Mouse (Mus musculus): ENCODE data around the gene Pax8.
A peak's percentile ranks its signal among the peaks of the same experiment; 100 is the strongest.

Gene Pax8

DNA sequence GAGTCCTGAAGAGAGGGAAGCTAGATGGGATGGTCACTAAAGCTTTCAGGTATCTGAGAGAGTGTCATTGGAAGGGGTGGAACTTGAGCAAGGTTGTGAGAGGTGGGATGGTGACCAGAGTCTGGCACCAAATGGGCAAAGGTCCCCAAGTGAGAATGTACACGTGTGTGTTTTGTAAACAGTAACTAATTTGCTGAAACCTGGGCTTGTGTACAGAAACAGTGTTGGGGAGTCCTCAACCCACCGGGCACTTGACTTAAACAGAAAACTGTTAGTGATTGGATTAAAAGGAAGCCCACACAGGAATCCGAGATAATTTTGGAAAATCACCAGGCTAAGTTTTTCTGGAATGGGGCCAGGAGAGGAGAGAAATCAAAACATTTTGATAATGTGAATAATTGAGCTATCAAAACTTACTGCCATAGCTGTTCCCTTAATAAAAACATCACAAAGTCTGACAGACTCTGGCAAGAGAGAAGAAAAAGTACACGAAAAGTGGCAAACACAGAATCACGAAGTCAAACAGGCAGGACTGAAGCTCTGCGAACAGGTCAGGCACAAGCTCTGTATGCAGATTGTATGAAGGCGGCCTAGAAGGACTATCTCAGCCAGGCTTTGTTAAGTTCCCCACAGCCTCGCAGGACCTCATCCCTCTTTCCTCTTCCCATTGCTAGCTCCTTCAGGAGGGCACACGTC, 15.1 kb downstream of the Pax8 start:
- DNase-seq: no peak

DNA sequence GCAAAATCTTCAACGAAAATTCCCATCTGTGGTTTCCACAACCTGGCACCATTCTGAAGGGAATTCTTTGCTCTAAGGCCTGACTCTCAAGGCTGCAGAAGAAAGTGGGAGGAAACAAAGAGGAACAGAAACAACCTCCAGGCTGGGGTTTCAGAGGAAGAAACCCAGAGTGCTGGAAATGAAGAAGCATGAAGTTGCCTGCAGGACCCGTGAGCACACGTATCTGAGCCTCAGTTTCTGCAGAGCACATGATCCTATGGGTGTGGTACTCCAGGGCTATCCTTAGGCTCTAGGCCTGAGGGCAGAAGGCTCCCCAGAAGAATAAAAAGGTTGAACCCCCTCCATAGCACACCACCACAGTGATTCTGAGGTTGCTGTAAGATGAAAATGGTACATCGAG, 18.6 kb downstream of the Pax8 start:
- no peak for DNase-seq

DNA sequence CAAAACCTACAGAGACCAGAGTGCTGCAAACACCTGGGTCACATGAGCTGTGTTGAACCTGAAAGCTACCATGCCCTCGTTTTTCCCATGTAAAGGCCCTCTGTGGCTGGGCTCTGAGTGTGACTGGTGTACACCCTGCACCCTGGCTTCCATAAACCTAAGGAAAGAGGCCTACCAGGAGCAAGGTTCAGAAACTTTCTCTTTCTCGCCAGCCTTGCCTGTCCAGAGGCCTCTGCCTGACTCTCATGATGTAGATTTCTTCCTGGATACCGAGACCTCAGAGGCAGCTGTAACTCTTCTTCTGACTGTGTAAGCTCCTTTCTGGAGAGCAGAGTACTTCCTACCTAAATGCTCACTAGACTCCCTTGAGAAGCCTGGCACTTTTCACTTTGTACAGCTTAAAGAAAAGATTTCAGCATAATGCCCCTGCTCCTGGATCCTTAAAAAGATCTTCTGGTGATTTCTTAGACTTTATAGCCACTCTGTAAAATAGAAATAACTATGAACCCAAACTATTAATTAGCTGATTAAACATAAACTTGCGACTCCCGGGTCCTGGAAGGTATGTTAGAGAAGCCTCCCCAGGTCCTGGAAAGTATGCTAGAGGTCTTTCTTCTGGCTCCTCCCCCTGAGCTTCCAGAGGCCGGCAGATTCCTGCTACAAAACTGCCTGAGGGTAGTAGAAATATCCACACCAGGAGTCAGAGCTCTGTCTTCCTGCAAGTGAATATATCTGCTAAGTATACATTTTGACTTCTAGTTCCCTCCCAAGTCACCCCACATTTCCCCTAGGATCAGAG, 20.1 kb downstream of the Pax8 start:
- DNase-seq: no peak

DNA sequence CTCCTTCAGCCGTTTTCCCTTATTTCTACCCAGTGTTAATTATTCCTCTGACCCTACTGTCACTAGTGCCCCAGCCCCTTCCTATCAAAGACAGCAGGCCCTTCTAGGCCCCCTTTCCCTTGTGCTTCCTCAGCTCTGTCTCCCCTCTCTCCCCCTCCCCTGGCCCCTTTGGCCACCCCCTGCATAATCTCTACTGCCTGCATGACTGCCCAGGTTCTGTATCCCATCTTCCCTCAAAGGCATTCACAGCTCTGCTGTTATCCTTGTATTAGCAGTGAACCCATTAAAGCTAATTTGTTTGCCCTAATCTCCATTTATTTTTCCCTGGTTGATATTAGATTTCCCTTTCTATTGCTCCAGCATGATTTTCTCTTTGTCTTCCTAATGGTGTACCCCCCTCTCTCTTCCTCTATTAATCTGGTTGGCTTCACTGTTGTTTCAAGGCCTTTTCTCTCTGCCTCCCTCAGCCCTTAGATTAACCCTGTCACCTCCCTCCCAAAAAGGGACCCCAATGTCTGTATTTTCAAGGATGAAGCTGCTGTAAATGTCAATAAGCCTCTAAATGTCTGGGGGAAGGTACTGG, 20.9 kb downstream of the Pax8 start:
- no peak for DNase-seq

DNA sequence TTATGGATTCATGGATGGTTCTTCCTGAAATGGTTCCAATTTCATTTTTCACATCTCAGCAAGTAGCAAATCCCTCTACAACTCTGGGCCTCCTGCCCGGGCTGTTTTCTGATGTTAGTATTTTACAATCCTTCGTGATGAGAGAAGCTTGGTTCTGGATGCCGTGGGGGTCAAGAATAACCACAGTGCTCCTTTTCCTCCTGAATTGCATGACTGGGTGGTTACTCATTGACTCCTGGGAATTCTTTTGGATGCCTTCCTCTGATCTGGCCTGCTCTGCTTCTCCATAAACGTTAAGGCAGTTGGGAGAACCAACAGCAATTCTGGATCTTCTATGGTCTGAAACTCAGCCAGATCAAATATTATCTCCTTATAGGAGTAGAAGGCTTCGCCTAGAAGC, 22.2 kb downstream of the Pax8 start:
- DNase-seq: no peak

DNA sequence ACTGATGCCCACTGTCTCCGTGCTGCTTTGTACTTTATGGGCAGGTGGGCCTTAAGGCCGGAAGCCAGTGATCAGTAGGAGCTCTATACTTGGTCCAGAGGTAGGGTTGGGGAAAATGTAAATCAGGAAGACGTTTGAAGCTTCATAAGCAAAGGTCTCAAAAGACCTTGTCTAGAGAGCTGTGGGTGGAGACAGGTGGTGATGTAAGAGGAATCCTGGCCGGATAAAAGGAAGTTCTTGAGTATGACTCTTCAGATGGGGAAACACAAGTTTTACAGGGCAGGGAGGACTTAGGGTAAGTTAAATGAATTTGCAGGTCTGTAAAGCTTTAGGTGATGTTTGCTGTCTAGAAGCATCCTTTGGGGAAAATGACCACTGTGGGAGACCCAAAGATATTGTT, 26.3 kb downstream of the Pax8 start:
- DNase-seq: no peak

DNA sequence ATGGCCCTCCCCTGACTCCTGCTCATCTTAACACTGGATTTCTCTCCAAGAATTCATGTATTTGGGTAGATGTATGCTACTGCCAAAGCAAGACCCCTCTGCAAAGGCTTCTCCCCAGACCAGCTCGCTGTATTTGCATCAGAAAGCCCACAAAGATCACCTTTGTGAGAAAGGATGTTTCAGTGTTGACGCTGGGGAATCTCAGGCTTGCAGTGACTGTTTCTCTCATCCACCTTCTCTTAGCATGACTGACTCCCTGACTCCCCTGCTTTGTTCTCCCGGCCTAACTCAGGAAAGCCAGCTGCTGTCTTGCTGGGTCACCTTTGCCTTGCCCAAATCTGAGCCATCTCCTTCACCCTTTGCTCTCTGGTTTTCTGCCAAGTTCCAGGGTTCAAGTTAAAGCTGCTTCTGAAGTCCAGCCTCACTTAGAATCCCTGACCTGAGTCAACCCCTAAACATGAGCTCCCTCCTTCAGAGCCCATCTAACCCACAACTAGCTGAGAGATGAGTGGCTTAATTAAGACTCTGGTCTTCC, 32.1 kb downstream of the Pax8 start:
- DNase-seq: no peak

DNA sequence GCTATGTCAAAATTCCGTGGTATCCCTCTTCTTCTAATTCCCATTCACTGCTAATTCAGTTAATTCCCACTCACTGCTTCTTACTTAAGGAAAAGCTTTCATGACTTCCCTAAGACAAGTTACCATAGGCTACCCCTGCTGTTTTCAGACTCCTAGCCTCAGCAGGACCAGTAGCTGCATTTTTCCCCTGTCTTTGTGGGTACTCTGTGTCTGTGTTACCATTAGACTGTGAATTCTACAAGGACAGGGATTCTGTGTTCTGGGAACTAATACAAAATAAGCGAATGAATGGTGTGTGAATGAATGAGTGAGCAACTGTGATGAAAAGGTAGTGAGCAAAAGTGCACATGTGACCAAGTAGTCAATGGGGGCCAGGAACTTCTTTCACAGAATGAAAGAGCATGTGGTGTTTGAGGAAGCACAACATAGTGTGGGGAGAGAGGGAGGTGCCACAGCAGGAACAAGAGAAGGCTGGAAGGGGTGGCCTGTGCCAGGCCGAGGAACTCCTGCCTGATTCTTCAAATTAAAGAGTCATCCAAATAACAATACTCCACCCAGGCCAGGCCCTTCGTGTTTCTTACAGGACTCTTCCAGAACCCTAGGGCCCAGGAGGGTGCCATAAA, 33.0 kb downstream of the Pax8 start:
- no peak for DNase-seq

DNA sequence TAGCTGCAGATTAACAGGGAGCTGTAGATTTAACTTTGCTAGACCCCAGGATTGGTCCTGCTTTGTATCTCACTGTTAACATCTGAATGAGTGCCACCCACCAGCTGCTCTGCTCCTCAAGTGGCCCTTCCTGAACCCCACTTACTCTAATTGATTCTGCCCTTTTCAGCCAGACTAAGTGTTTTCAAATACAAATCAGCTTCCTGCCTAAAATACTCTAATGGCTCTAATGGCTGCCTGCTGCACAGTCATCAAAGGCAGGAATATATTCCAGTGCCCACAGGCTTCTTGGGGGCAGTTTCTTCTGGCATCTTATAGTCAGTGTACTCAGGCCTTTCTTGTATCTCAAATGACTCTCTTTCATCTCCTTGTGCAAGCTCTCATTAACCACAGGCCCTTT, 33.5 kb downstream of the Pax8 start:
- DNase-seq: no peak

DNA sequence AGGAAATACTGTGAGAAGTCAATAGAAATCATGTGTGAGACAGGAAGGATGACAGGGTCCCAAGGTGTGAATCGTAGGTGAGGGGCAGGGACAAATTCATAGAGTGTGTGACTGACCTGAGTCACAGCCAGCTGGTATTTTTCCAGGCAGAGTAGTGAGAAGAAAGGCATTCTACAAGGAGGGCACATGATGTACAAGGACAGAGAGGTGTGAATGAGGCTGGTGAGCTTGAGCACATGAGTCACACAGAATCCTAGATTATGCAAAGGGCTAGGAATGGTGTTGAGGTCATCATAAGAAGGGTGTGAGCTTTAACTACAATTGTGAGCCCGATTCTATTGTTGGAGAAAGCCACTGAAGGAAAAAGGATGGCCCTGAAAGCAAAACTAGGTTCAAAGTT, 35.3 kb downstream of the Pax8 start:
- DNase-seq: no peak

DNA sequence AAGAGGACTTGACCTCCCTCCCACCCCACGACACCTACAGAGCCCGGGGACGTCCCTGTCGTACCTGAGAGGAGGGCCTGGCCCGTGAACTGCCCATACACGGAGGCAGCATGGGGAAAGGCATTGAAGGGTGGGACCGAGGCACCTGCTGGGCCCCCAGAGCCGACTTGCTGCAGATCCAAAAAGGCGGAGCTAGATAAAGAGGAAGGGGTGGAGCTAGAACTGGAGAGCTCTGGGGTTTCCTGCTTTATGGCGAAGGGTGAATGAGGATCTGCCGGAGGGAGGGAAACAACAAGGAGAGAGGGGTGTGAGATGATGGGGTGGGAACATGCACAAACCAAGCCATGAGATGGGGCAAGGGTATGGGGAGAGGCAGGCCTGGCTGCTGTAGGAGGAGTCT, 39.7 kb downstream of the Pax8 start:
- no peak for DNase-seq

DNA sequence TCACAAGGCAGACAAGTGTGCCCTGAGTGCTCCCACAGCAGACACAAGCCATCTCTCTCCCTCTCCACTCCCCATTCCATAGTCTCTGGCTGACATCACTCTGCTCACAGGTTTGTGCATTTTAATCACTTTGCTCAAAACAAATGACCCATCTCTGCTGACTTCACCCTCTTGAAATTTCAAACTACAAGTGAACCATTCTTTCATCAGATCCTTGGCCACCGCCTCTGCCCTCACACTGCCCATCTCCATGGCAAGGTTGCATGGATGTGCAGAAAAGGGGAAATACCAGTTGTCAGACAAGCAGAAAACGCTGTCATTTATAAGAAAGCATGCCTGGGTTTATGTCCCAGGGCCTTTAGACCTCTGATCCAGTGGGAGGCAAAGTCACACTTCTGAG, 40.7 kb downstream of the Pax8 start:
- DNase-seq: no peak

DNA sequence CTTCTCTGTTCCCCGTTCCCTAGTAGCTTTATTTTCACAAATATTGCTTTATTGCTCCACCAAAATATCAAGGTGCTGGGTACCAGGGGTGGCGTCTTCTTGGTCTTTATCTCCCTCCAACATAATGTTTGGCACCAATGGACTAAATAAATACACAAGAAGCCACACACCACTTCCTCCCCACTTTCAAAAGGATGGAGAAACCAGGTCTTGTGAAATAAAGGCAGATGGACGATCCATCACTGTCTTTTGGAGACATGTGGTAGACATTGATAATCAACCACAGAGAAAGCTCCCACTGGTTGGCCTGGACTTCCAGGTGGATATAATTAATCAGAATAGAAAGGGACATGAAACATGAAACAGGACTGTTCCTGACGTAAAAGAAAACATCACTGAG, 45.6 kb downstream of the Pax8 start:
- DNase-seq: no peak

DNA sequence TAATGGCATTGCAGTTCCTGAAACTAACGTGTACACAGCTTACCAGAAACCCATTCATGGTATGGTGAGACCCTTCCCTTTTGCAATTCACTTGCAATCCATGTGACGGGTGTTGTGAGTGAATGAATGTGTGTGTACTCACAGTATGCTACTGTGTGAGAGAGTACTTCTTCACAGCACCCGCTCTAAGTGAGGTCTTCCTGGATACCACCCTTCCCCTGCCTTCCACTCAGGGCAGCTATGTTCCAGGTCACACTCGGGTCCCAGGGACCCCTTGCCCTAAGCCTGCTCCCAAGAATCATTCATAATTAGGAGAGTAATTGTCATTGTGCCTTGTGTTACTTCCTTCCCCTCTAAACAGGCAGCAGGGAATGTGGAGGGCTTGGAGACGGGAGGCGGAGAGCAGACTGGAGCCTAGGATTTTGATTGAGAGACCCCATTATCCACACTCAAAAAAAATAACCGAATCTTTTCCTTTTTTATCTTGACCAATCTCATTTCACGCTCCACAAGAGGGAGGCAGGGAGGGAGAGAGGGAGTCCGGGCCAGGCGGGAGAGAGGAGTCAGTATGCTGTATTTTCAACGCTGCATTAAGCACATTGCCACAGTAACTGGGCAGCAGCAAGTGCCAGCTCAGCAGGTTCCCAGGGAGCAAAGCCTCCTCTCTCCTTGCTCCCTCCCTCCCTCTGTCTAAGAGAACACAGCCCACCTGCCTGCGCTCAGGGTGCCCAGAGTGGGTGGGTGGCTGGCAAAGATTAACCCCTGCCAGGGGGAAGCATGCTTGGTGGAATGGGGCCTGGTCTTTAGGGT, 47.3 kb downstream of the Pax8 start:
- DNase-seq: no peak

DNA sequence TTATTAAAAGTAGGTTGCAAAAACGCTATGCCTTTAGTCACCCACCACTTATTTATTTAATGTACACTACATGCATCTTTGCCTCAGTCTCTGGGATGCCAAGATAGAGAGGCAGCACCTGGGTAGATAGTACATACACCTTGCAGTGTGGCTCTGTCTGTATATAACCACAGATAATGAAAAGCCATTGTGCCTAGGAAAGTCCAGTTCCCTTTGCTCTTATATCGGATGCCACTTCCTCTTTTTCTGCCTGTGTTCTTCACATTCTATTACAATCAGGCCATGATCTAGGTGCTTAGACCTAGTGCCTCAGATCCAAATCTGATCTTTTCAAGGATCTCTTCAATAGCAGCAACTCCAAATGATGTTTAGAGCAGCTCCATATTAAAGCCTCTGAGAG, 49.8 kb downstream of the Pax8 start:
- no peak for DNase-seq

DNA sequence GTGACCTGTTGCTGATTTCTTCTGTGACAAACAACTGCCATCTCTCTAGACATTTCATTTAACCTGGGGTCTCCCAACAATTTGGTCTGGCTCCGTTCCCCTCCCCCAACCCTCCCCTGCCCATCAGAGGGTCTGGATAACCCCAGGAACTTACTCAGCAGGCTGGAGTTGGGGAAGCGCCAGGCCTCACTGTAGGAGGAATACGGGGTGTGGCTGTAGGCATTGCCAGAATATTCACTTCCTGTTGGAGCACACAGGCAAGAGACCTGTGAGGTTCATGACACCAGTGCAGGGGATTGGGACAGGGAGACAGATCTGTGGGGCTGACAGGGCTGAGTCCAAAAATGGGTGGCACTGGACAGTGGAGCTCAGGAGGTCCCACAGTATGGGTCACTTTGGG, 52.6 kb downstream of the Pax8 start:
- no peak for DNase-seq

DNA sequence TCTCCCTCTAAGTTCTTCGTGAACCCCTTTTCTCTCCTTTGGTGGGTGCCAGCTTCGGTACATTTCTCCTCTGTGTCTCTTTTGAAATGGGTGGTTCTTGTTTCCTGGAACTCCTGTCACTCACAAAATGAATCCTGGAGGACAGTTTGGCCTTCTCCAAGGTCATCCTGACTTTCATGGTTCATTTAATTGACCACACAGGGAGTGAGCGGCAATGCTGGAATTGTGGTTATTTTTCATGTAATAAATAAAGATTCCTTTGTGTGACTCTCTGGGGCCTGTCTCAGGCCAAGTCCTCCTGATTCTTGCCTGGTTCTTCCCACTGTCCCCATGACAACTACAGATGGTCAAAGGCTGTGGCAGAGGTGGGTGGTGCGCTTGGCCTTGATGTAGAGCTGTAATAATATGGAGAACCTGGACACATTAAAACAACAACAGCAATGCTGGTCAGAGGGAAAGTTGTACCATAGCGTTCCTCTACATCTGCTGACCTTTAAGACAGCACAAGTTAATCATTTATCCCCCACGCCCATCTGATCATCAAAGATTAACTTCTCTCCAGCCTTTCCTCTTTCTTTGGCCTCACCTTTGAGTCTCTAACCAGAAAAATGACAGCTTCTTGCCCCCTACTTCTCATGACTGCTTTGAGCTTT, 54.1 kb downstream of the Pax8 start:
- no peak for DNase-seq

DNA sequence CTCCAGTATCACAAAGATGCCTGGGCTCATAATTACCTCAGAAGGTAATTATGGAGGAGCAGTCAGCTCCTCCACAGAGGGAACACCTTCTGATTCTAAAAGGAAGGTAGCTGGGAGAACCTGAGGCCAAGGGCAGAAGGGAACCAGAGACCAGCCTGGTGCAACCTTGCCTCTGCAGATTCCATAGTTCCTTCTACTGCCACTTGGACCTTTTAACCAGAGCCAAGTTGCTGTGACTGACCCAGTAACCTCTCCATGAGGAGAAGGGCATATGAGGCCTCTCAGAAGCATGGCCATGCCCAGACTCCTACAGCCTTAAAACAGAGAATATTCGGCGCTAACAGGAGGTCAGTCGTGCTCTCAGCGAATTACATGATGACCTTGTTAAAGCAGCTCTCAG, 57.8 kb downstream of the Pax8 start:
- no peak for DNase-seq

DNA sequence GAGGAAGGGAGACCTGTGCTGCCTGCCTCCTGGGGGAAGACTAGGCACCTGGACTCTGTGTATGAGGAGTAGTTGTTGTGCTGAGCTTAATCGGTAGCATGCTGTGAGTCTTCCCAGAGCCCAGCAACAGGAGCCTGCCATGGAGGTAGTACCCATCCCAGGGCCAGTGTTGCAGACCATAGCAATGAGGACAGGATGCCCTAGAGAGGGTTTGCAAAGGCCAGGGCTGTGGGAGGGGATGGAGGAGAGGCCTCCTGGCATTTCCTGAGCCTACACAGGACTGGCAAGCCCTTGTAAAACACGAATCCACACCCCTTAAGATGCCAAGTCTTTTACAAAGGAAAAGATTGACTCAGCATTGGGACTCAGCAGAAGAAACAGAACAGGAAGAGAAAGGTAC, 58.3 kb downstream of the Pax8 start:
- no peak for DNase-seq

DNA sequence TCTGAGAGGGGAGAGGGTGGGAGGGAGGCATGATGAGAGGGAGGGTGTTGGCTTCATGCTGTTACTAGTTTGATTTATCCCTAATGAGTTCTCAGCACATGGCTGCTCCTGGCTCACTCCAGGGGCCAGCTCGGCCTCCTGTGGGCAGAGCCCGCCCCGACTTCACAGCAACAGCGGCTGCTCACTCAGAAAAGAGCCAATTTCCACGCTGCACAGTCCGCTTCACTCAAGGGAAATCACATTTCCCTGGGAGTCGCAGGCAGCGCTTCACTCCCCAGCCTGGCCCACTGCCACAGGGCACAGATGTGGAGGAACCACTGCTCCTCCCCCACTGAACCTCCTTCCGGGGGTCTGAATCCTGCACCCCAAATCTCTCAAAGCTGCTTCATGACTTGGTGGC, 58.7 kb downstream of the Pax8 start:
- no peak for DNase-seq

DNA sequence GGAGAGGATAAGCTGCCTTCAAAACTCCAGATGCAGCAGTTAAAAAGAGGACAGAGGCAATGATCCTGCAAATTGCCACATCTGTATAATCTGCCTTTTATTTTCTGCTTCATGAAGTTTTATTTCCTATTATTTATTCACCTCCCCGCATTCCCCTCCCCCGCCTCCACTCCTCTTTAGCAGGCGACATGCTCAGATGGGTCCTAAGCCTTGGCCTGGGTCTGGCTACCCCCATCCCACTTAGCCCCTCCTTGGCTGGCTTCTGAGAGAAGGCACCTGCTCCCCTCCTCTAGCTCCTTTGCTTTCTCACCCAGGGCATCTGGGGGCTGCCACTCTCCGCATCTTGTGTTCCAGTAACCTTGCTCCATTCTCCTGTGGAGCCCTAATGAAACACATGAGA, 61.7 kb downstream of the Pax8 start:
- DNase-seq: no peak

DNA sequence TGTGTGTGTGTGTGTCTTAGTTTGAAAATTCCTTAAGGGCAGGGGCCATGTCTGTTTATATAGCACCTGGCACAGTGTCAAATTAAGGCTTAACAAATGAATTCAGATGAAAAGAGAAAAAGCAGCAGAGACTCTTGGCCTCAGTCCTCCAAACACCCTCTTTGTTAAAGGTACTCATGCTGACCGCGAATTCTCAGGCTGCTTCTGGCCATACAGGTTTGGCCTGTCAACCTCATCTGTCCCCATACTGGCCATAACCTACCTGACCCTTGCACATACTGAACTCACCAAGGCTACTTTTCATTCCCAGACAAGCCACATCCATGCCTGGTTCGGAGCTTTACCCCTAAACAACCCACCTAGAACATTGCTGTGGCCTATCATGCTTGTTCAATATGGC, 62.2 kb downstream of the Pax8 start:
- peak in 1 of 2 experiments; percentile 18 for DNase-seq
